Mouse (Mus musculus) heart, embryonic 10.5 days (tissue): ENCODE measurements around the gene Alyref2. TPM values are rescaled to one million over a fixed set of nuclear protein-coding genes. Genes with fewer than 3 reads are reported as not detected.
"Not testable (repeated sequence)": the region's sequence is repeated elsewhere in the genome, so short reads cannot be mapped to it uniquely, and the experiment has no call there.

Source experiments
- DNase-seq: peaks from one replicate; pipeline ENCODE4 v3.0.0-alpha.2; 2017; ENCODE audit warnings: low spot score
- H3K27ac ChIP-seq: fragments of 300-500 bp; sonication (generic); 2 replicates; pipeline ENCODE4 v1.5.1; 2016; ENCODE audit warnings: mild to moderate bottlenecking
- H3K27me3 ChIP-seq: fragments of 300-500 bp; sonication (generic); 2 replicates; pipeline ENCODE4 v1.6.1; 2016; ENCODE audit warnings: mild to moderate bottlenecking; ENCODE audit not compliant: poor library complexity, insufficient read depth, severe bottlenecking
- H3K36me3 ChIP-seq: fragments of 300-500 bp; sonication (generic); 2 replicates; pipeline ENCODE4 v1.6.1; 2016; ENCODE audit warnings: mild to moderate bottlenecking, moderate library complexity
- H3K4me1 ChIP-seq: fragments of 300-500 bp; sonication (generic); 2 replicates; pipeline ENCODE4 v1.6.1; 2016; ENCODE audit warnings: mild to moderate bottlenecking
- H3K4me3 ChIP-seq: fragments of 300-500 bp; sonication (generic); 2 replicates; pipeline ENCODE4 v1.5.1; 2016; ENCODE audit warnings: mild to moderate bottlenecking, moderate library complexity
- H3K9me3 ChIP-seq: fragments of 300-500 bp; sonication (generic); 2 replicates; pipeline ENCODE4 v1.6.1; 2016; ENCODE audit warnings: mild to moderate bottlenecking, moderate library complexity
- WGBS: fragments of 180-500 bp; shearing (Covaris S2); methylation state at CpG from one replicate; pipeline ENCODE4 v1.1.7; 2016; 5-methylcytosine and 5-hydroxymethylcytosine counted together
- polyA plus RNA-seq: library from polyadenylated mRNA; unstranded; fragments of >200 nt; fragmentation: Nextera tagmentation; extraction: Ambion mirVana; gene quantifications from 2 replicates; pipeline ENCODE4 v1.2.1, GENCODE M21; 2016

Gene Alyref2
- 10.7 and 10.8 TPM in 2 replicates for polyA plus RNA-seq

DNA sequence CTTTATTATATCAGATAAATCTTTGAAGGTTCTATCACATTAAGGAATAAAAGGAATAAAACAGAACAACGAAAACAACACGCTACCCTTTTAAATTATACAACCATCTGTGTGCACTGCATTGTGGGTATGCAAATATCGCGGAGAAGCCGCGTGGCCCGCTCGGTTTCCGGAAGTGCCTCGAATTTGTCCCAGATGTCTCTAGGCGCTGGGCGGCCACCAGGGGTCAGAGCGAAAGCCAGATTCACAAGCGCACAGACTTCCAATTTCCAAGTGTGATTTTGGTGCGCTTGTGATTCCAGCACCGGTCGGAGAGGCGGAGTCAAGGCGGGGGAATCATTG, at the start of gene Alyref2:
Alyref2 (plus strand) TSS at position 229 of the 342 bp plus-strand sequence.
- Histone ChIP-seq H3K27me3 (no peaks in the 10 kb centered on the region), H3K4me3 (peak within 1 kb of the TSS; percentile 72), H3K36me3 (no peaks in the 10 kb centered on the region), H3K9me3 (no peaks in the 10 kb centered on the region), H3K4me1 (peaks cover 3% of the 10 kb centered on the region), H3K27ac (peak within 1 kb of the TSS; percentile 94)
- DNase-seq = peak; percentile 97
- under 1% methylated on average over 19 of the region's 19 CpGs for WGBS

DNA sequence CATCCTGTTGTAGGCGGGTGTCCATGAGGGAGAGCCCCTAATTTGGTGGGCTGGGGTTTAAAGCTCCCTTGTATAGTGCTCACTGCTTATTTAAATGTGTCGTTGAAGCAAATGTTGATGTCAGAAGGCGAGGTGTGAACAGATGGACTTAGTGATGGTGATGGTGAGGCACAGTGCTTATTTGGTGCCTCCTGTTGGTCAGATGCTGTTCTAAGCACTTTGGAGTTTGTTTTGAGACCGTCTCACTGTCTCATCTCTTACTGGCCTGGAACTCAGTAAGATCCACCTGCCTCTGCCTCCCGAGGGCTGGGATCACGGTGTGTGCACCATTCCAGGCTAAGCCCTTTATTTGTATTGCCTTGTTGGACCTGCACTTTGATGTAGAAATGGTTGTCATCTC, 48.4 kb upstream of the Alyref2 start:
- Histone ChIP-seq H3K27me3 (no peaks in the 10 kb centered on the region), H3K4me3 (no peak overlapping the region), H3K27ac (no peak overlapping the region), H3K9me3 (no peaks in the 10 kb centered on the region), H3K36me3 (no peaks in the 10 kb centered on the region), H3K4me1 (peaks cover 13% of the 10 kb centered on the region)
- 77% methylated on average over 6 of the region's 6 CpGs for WGBS
- no peak for DNase-seq

DNA sequence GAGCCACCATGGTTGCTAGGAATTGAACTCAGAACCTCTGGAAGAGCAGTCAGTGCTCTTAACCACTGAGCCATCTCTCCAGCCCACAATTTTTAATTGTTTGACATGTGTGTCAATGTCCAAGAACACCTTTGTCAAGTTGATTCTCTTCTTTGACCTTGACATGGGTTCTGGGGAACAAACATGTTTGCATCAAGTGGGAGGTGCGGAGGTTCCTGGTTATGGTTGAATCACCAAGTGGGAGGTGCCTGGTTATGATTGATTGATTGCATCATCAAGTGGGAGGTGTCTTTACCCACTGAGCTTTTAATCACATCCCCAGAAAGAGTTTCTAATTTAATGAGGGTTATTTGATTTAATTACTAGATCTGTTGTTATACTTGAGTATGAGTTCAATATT, 45.7 kb upstream of the Alyref2 start:
- DNase-seq = no peak
- H3K4me3 ChIP-seq = no peak overlapping the region
- WGBS = 95% methylated on average over 1 of the region's 1 CpGs
- peaks cover 10% of the 10 kb centered on the region for H3K4me1 ChIP-seq
- peaks cover 24% of the 10 kb centered on the region for H3K36me3 ChIP-seq
- H3K9me3 ChIP-seq = no peaks in the 10 kb centered on the region
- no peak overlapping the region for H3K27ac ChIP-seq
- no peaks in the 10 kb centered on the region for H3K27me3 ChIP-seq

DNA sequence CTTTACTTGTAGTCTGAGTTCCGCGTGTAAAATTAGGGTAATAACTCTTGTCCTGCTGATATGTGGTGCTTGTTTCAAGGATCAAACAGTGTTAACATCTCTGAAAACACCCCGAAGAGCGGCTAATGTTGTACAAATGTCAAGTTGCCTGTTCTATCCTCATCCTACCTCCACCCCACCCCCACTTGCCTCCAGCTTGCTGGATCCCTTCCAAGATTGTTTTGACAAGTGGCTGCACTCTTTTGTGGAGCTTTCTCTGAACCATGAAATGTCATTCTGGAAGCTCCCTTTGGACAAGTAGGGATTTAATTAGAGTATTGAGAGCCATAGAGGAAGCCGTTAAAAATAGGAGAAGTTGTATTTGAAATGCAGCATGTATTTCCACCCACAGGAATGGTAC, 43.5 kb upstream of the Alyref2 start:
- WGBS = 73% methylated on average over 5 of the region's 5 CpGs

DNA sequence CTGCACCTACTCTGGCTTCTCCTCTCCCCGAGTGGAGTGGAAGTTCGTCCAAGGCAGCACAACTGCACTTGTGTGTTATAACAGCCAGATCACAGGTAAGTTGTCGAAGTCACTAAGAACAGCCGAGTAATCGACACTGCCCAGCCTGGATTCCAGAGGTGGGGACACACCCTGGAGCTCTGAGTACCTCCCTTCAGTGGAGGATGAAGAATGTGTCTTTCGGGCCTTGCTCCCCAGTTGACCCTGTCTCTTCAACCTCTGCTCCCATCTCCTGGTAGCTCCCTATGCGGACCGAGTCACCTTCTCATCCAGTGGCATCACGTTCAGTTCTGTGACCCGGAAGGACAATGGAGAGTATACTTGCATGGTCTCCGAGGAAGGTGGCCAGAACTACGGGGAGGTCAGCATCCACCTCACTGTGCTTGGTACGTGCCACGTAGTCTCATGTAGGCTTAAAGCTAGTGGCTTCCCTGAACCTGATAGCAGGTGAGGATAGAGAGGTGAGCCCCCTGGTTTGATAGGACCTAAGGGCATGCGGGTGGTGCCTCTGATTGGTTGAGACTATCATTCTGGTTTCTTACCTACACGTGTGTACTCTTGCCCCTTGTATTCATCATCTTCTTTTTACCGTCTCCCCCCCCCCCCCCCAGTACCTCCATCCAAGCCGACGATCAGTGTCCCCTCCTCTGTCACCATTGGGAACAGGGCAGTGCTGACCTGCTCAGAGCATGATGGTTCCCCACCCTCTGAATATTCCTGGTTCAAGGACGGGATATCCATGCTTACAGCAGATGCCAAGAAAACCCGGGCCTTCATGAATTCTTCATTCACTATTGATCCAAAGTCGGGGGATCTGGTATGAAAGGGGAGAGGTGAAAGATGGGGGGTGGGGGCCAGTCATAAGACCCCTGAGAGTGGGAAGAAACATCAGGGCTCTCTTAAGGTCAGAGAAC, 42.5 kb upstream of the Alyref2 start:
- no peak for DNase-seq
- WGBS = 89% methylated on average over 22 of the region's 22 CpGs
- Histone ChIP-seq H3K27me3 (no peaks in the 10 kb centered on the region), H3K36me3 (peaks cover 40% of the 10 kb centered on the region), H3K9me3 (no peaks in the 10 kb centered on the region), H3K27ac (no peak overlapping the region), H3K4me1 (peaks cover 10% of the 10 kb centered on the region), H3K4me3 (no peak overlapping the region)

More for the DNA sequence above, 43.5 kb upstream of the Alyref2 start:
- H3K27ac ChIP-seq = no peak overlapping the region
- no peak for DNase-seq
- H3K36me3 ChIP-seq = peaks cover 40% of the 10 kb centered on the region
- no peaks in the 10 kb centered on the region for H3K9me3 ChIP-seq
- H3K27me3 ChIP-seq = no peaks in the 10 kb centered on the region
- H3K4me3 ChIP-seq = no peak overlapping the region
- H3K4me1 ChIP-seq = peaks cover 10% of the 10 kb centered on the region

DNA sequence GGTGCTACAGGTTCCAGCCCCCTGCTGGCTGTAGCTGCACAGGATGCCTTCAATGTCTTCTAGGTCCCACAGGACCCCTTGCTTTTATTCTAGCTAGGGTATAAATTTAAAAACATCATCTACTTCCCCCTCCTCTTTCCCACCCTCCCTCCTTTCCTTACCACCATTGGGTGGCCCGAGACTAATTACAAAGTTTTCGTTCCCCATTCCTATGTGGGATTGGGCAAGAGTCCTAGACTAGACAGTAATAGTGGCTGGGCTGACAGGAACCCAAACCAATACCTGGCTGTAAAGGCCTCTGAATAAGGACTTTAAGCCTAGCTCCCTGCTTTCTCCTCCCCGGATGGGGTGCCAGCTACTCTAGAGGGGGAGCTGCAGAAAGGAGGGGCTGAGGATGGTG, 40.1 kb upstream of the Alyref2 start:
- Histone ChIP-seq H3K27ac (no peak overlapping the region), H3K27me3 (no peaks in the 10 kb centered on the region), H3K36me3 (peaks cover 40% of the 10 kb centered on the region), H3K4me3 (no peak overlapping the region), H3K4me1 (peaks cover 10% of the 10 kb centered on the region), H3K9me3 (no peaks in the 10 kb centered on the region)
- 88% methylated on average over 3 of the region's 3 CpGs for WGBS
- DNase-seq = no peak

DNA sequence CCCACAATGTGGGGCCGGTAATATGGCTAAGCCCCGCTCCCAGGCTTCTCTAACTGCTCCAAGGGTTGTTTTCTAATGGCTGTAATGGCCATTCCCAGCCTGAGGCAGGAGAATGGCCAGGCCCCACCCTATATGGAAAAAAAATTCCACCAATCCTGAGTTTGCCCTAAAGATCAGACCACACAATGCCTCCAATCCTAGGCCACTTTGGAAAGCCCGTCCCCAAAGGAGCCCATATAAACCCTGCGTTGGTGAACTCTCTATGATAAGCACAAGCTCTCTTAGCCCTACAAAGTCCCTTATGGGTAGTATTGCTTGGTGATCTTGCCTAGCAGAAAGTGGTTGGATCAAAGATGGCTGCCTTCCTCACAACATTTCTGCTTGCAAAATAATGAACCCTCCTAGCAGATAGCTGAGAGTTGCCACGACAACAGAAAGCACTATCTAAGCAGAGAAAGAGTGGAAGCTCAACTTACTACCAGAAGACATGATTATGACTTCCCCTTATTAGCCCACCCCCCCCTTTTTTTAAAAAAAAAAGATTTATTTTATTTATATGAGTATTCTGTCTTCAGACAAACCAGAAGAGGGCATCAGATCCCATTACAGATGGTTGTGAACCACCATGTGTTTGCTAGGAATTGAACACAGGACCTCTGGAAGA, 37.4 kb upstream of the Alyref2 start:
- H3K9me3 ChIP-seq = no peaks in the 10 kb centered on the region
- DNase-seq = no peak
- WGBS = 85% methylated on average over 5 of the region's 5 CpGs
- no peaks in the 10 kb centered on the region for H3K27me3 ChIP-seq
- peaks cover 33% of the 10 kb centered on the region for H3K36me3 ChIP-seq
- no peak overlapping the region for H3K4me3 ChIP-seq
- peaks cover 7% of the 10 kb centered on the region for H3K4me1 ChIP-seq
- no peak overlapping the region for H3K27ac ChIP-seq

DNA sequence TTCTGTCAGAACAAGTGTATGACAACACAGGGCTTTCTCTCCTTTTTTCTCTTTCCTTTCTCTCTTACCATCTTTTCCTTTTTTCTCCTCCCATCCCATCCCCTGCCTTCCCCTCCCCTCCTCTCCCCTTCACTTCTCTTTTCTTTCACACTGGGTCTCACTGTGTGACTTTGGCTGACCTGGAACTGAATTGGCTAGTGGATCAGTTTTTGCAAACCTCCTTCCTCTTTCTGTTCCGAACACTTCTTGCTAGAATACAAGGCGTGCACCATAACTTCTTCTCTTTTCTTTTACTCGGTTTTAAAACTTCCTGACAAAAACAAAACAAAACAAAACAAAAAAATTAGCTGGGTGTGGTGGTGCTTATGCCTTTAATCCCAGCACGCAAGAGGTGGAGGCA, 36.7 kb upstream of the Alyref2 start:
- Histone ChIP-seq H3K36me3 (peaks cover 26% of the 10 kb centered on the region), H3K4me3 (no peak overlapping the region), H3K27ac (no peak overlapping the region), H3K27me3 (no peaks in the 10 kb centered on the region), H3K9me3 (no peaks in the 10 kb centered on the region), H3K4me1 (peaks cover 10% of the 10 kb centered on the region)
- 82% methylated on average over 4 of the region's 4 CpGs for WGBS
- no peak for DNase-seq

DNA sequence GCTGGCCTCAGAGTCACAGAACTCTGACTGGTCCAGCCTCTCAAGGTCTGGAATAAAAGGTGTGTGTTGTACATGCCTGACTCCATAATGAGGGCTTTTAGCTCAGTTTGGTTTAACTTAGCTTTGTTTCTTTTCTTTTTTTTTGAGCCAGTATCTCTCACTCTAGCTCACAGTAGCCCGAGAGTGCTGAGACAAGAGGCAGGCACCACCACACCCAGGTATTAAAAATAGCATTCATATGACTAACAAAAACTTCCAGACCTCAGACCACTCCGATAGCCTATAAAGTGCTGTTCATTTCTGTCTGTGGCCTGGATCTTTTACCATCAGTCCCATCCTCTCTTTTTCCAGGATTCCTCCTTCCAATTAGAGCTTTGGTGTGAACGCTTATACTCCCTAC, 33.6 kb upstream of the Alyref2 start:
- 0 out of 2 replicates have a peak overlapping the region, but pooled peaks have one; percentile 33 for H3K4me3 ChIP-seq
- 60% methylated on average over 3 of the region's 3 CpGs for WGBS
- no peaks in the 10 kb centered on the region for H3K36me3 ChIP-seq
- peaks cover 14% of the 10 kb centered on the region for H3K4me1 ChIP-seq
- H3K27ac ChIP-seq = no peak overlapping the region
- no peaks in the 10 kb centered on the region for H3K27me3 ChIP-seq
- DNase-seq = no peak
- H3K9me3 ChIP-seq = no peaks in the 10 kb centered on the region

DNA sequence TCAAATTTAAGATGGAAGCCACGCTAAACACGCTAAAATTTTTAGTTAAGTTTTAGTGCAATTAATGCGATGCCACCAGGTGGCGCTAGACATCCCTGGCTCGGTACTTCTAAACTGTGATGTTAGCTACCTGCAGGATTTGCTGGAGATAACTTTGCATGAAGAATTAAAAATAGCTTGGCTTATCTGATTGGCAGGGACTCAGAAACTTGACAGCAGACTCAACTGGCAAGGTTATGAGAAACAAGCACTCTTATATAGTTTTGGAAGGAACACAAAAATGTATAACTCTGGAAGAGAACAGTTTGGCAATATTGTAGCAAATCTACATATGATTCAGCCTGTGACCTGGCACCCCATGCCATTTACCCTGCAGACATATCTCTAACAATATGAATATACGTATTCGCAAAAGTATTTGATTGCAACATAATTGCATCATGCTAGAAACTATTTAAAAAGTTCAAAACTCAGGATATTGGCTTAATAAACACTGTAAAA, 32.9 kb upstream of the Alyref2 start:
- Histone ChIP-seq H3K27me3 (no peaks in the 10 kb centered on the region), H3K27ac (no peak overlapping the region), H3K36me3 (no peaks in the 10 kb centered on the region), H3K4me3 (peak overlapping the region; percentile 33), H3K4me1 (peaks cover 14% of the 10 kb centered on the region), H3K9me3 (no peaks in the 10 kb centered on the region)
- WGBS = 33% methylated on average over 7 of the region's 7 CpGs
- no peak for DNase-seq

DNA sequence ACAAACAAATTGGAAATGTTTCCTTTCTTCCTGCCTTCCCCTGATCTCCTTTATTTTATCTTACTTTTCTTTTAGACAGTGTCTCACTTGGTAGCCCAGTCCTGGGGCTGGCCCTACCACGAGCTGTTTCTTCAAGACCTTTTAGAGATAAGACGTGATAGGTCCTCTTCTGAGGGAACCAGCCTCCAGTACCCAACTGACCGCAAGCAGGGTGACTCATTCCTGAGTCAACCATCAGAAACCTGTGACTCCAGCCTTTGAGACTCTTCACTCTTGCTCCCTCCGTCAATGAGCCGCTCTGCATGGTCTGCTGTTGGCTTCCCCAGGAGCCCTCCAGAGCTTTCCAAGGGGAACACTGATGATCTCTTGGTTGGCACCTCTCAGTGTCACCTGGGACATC, 32.4 kb upstream of the Alyref2 start:
- no peak overlapping the region for H3K27ac ChIP-seq
- no peaks in the 10 kb centered on the region for H3K27me3 ChIP-seq
- H3K36me3 ChIP-seq = no peaks in the 10 kb centered on the region
- H3K4me1 ChIP-seq = peaks cover 14% of the 10 kb centered on the region
- no peak for DNase-seq
- WGBS = 49% methylated on average over 5 of the region's 5 CpGs
- H3K9me3 ChIP-seq = no peaks in the 10 kb centered on the region
- no peak overlapping the region for H3K4me3 ChIP-seq

DNA sequence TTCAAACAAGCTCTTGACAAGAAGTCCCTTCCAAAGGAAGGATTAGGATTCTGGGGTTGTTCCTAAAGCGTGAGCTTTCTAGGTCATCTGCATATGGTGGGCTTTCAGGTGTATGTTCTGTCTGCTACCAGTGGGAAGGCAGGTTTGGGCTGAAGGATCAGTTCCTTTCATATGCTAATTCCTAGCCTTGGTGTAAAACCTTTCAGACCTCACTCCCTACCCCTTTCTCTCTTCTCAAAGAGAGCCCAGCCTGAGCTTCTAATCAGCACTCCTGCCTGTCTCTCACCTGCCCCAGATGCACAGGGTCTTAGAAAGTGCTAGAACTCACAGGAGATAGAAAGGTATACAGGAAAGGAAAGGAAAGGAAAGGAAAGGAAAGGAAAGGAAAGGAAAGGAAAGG, 31.8 kb upstream of the Alyref2 start:
- WGBS = 63% methylated on average over 1 of the region's 1 CpGs
- H3K27me3 ChIP-seq = no peaks in the 10 kb centered on the region
- no peak overlapping the region for H3K27ac ChIP-seq
- no peak overlapping the region for H3K4me3 ChIP-seq
- DNase-seq = no peak
- H3K9me3 ChIP-seq = no peaks in the 10 kb centered on the region
- peaks cover 14% of the 10 kb centered on the region for H3K4me1 ChIP-seq
- H3K36me3 ChIP-seq = no peaks in the 10 kb centered on the region

DNA sequence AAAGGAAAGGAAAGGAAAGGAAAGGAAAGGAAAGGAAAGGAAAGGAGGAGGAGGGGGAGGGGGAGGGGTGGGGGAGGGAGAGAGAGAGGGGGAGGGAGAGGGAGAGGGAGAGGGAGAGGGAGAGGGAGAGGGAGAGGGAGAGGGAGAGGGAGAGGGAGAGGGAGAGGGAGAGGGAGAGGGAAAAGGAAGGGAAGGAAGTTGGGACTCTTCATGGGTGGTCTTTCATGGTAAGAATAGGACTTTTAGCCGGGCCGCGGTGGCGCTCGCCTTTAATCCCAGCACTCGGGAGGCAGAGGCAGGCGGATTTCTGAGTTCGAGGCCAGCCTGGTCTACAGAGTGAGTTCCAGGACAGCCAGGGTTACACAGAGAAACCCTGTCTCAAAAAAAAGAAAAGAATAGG, 31.3 kb upstream of the Alyref2 start:
- not testable (repeated sequence) for H3K4me3 ChIP-seq, H3K36me3 ChIP-seq, H3K27ac ChIP-seq, DNase-seq, H3K9me3 ChIP-seq, H3K27me3 ChIP-seq
- peaks cover 14% of the 10 kb centered on the region for H3K4me1 ChIP-seq
- whole genome bisulfite sequencing = 84% methylated on average over 8 of the region's 8 CpGs
